Mouse (Mus musculus): ENCODE measurements around the gene Hemk1.

DNA sequence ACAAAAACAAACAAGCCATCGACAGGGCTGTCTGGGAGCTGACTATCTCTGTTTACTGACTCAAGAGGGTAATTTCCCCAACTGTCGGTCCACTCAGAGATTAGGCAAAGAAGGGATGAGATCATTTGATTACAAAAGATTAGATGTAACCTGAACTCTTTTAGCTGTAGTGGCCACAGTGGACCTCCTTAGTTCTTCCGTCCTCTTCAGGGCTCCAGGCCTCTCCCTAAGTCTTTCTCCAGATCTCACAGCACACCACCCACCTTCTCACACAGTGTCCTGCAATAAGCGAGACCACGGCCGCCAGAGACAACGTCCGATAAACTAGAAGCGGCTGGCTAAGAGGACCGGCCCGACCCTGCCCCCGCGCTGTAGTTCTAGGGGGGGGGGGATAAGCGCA, 42.1 kb downstream of the Hemk1 start:
- no peak for TF ChIP-seq CTCF (IDR thresholded peaks at IDR 0.05; ENCODE audit: borderline replicate concordance, control insufficient read depth, extremely low read depth, insufficient read depth, low read length, poor library complexity)
- TF ChIP-seq POLR2A (IDR thresholded peaks at IDR 0.05; ENCODE audit: control insufficient read depth, extremely low read depth, insufficient read depth, low read length, poor library complexity): no peak

Measured in thymus, adult 2 months (tissue).